Mouse (Mus musculus) forebrain, embryonic 10.5 days (tissue): ENCODE measurements at regions not wholly inside any gene's neighbourhood (a gene's known extent, or its start where the extent isn't known, plus 50 kb on each side); places are given as distances from the start of the nearest gene placed in this dataset.

Experiments
- DNase-seq: peaks from one replicate; pipeline ENCODE4 v3.0.0-alpha.2; 2017; ENCODE audit warnings: low spot score; ENCODE audit errors: extremely low spot score
- H3K27ac ChIP-seq: fragments of 300-500 bp; sonication (generic); 2 replicates; pipeline ENCODE4 v1.5.1; 2016; ENCODE audit warnings: mild to moderate bottlenecking
- H3K27me3 ChIP-seq: fragments of 300-500 bp; sonication (generic); 2 replicates; pipeline ENCODE4 v1.6.1; 2016; ENCODE audit warnings: mild to moderate bottlenecking; ENCODE audit not compliant: poor library complexity, severe bottlenecking
- H3K36me3 ChIP-seq: fragments of 300-500 bp; sonication (generic); replicated peaks from 2 replicates; pipeline ENCODE4 v1.6.1; 2016; ENCODE audit warnings: mild to moderate bottlenecking, moderate library complexity
- H3K4me1 ChIP-seq: fragments of 300-500 bp; sonication (generic); 2 replicates; pipeline ENCODE4 v1.6.1; 2016
- H3K4me3 ChIP-seq: fragments of 300-500 bp; sonication (generic); 2 replicates; pipeline ENCODE4 v1.5.1; 2016; ENCODE audit warnings: mild to moderate bottlenecking, moderate library complexity
- H3K9me3 ChIP-seq: fragments of 300-500 bp; sonication (generic); 2 replicates; pipeline ENCODE4 v1.6.1; 2016; ENCODE audit warnings: mild to moderate bottlenecking, moderate library complexity
- WGBS: fragments of 180-500 bp; shearing (Covaris S2); methylation state at CpG from one replicate; pipeline ENCODE4 v1.1.7; 2016; 5-methylcytosine and 5-hydroxymethylcytosine counted together

- Histone ChIP-seq H3K27me3 (no peaks in the 10 kb centered on the region), H3K27ac (no peak overlapping the region), H3K9me3 (no peaks in the 10 kb centered on the region), H3K4me1 (no peaks in the 10 kb centered on the region), H3K36me3 (no peaks in the 10 kb centered on the region), H3K4me3 (no peak overlapping the region)
- no peak for DNase-seq
- 90% methylated on average over 5 of the region's 5 CpGs for WGBS
Measured at GRCm38 (mm10) chr13:52428527-52428926, 102.6 kb downstream of the Diras2 start.

DNA sequence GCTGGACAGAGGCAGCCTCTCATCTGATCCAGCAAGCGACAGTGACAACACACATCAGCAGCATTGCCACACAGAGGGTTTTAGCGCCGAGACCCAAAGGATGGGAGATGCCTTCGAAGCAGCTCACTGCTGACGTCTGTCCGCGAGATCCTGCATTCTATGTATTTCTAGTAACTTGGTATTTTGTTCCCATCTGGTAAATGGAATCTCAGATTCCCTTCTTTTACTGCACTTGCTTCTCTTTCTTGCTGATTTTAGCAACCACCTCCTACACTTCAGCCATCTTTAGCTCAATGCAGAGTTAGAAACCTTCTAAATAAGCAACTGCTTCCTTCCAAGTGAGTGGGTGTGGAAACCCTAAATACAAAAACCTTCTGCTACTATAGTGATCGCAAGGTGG, 94.3 kb downstream of the Diras2 start:
- Histone ChIP-seq H3K27ac (no peak overlapping the region), H3K27me3 (no peaks in the 10 kb centered on the region), H3K9me3 (no peaks in the 10 kb centered on the region), H3K4me3 (no peak overlapping the region), H3K4me1 (no peaks in the 10 kb centered on the region), H3K36me3 (no peaks in the 10 kb centered on the region)
- DNase-seq: no peak
- WGBS: 91% methylated on average over 8 of the region's 8 CpGs

DNA sequence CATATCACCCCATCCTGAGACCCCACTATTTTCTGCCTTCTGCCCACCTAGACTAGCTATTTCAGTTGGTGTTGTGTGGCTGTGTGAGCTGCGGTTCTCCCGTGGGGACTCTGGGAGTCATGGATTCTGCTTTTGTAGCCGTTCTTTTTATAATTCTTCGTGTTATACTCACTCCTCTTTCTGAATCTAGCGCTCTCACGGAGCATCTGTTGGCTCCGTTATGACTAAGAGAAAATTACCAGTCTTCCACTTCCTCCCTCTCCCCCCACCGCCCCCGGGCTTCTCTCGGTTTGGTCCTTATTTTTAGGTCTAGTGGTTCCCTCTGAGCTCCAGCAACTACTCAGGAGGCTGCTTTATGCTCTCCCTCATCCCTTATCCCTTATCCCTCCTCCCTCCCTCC, 85.6 kb downstream of the Diras2 start:
- Histone ChIP-seq H3K9me3 (no peaks in the 10 kb centered on the region), H3K27me3 (no peaks in the 10 kb centered on the region), H3K4me3 (no peak overlapping the region), H3K27ac (no peak overlapping the region), H3K4me1 (no peaks in the 10 kb centered on the region), H3K36me3 (no peaks in the 10 kb centered on the region)
- DNase-seq: no peak
- WGBS: 93% methylated on average over 10 of the region's 10 CpGs

DNA sequence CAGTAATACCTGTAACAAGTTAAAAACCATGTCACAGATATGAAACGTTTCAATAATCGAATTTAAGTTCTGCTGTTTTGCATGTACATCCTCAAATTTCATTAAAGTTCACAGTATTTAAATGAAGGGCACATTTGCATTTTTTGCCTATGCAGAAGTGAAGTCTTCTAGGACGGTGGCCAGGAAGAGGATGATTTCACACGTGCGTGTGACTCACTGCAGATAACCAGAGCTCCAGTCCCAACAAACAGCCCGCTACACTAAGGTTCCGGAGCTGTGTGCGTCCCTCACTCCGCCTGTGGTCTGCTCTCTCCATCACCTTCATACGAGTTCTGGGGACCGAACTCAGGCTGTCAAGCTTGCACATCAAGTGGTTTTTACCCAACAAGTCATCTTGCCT, 82.2 kb downstream of the Diras2 start:
- H3K27ac ChIP-seq: no peak overlapping the region
- H3K9me3 ChIP-seq: no peaks in the 10 kb centered on the region
- WGBS: 91% methylated on average over 11 of the region's 11 CpGs
- no peak overlapping the region for H3K4me3 ChIP-seq
- H3K4me1 ChIP-seq: peaks cover 5% of the 10 kb centered on the region; the same call in 1 of the 2 replicates
- no peaks in the 10 kb centered on the region for H3K36me3 ChIP-seq
- no peaks in the 10 kb centered on the region for H3K27me3 ChIP-seq
- no peak for DNase-seq

DNA sequence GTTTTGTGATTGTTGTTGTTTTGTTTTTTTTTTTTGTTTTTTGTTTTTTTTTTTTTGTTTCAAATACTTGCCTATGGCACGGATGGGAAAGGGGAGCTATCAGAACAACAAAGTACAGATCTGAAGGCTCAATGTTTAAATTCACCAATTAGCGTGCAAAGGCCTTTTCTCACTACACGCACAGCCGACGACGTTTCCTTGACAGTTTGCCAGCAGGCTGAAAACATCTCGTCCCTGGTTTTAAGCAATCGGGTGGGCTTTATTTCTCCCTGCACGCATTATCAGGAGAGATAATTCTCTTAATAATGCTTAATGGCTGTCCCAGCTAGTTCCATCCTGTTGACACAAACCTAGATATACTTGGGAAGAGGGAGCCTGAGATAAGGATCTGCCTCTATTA, 79.6 kb downstream of the Diras2 start:
- peaks cover 8% of the 10 kb centered on the region; the same call in 1 of the 2 replicates for H3K4me1 ChIP-seq
- no peaks in the 10 kb centered on the region for H3K36me3 ChIP-seq
- WGBS: 90% methylated on average over 9 of the region's 9 CpGs
- no peaks in the 10 kb centered on the region for H3K9me3 ChIP-seq
- H3K27ac ChIP-seq: no peak overlapping the region
- H3K27me3 ChIP-seq: no peaks in the 10 kb centered on the region
- no peak for DNase-seq
- no peak overlapping the region for H3K4me3 ChIP-seq

GRCm38 (mm10) chr13:52452291-52452690, 78.8 kb downstream of the Diras2 start:
- H3K27me3 ChIP-seq: no peaks in the 10 kb centered on the region
- H3K27ac ChIP-seq: no peak overlapping the region
- peaks cover 8% of the 10 kb centered on the region; the same call in 1 of the 2 replicates for H3K4me1 ChIP-seq
- H3K36me3 ChIP-seq: no peaks in the 10 kb centered on the region
- DNase-seq: no peak
- WGBS: 65% methylated on average over 4 of the region's 4 CpGs
- no peaks in the 10 kb centered on the region for H3K9me3 ChIP-seq
- no peak overlapping the region for H3K4me3 ChIP-seq
